Mouse (Mus musculus): ENCODE measurements around the gene Ly6g6d.

GRCm38 (mm10) chr17:35022541-35023060 is 55.3 kb downstream of the Ly6g6d start:
- TF ChIP-seq POLR2A (IDR thresholded peaks at IDR 0.05; ENCODE audit: borderline replicate concordance, insufficient read depth, low read length) (no peak), CTCF (IDR thresholded peaks at IDR 0.05; ENCODE audit: borderline replicate concordance, insufficient read depth, low read depth, low read length) (no peak)

Data from cerebellum, adult 2 months (tissue).